Mouse (Mus musculus) urinary bladder, postnatal 25 days (tissue): Measurements from ENCODE around the gene Pcyt1a.

ENCODE experiments used
- DNase-seq: peaks from one replicate; pipeline ENCODE4 v3.0.0; 2022; ENCODE audit warnings: low spot score

Pcyt1a gene

DNA sequence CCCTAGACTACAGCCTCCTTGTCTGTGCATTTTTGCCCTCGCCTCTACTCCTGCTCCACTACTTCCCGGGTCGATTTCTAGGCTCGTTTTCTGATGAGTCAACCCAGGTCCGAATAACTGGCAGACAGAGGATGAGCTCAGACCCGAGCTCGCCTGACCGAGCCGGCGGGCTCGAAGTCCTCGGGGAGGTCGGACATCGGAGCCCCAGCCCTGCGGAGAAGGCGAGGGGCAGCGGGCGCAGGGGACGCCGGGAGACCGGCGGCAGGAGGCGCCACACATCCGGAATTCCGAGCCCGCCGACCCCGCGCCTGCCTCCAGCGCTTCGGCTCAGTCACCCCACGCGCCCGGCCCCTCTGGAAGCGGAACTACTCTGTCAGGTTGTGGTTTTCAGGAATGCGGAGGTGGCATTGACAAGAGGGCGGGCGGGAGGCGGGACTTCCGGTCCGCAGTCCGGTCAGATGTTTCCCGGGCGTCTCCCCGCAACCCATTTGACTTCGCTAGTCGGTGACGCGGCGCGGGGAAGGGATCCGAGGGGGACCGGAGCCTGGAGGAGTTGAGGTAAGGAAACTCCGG is at the start of gene Pcyt1a:
Pcyt1a (plus strand) TSS at position 448 of the 573 bp plus-strand sequence.
- DNase-seq = peak; percentile 78

- DNase-seq = no peak
Observed at GRCm38 (mm10) chr16:32382901-32383300, 47.8 kb upstream of the Pcyt1a start.

DNA sequence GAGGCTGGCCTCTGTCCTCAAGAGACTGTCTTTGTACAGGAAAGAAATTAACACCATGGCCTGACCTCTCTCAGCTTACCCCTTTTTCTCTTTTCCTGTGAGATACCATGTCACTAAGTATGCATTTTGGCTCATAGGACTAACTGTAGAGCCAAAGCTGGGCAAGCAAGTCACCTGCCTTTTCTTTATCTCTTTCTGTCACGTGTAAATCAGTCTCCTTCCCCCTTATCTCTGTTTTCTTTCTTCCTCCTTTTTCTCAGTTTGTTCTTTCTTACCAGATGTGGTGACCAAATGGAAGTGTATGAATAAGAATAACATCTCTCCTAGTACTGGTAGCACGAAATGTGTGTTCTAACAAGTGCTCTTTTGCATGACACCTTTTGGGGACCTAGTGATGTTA is 45.8 kb upstream of the Pcyt1a start:
- no peak for DNase-seq

DNA sequence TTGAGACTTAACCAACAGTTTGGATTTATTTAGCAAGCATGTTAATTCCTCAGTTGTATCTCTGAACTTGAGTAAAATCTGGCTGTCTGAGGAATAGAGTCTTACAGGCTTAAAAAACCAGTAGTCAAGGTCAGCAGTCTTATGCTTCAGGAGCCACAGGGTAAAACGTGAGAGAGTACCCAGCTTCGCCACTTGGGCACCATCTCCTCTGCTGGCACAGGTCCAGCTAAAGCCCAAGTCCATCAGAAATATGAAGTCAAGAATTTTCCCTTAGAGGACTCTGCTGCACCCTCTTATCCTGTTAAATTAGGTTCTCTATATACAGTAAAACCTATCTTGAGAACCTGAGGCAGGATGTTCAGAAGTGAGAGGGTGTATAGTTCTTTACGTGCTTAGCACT is 43.9 kb upstream of the Pcyt1a start:
- DNase-seq = no peak

- no peak for DNase-seq
Observed at GRCm38 (mm10) chr16:32389049-32389448, 41.7 kb upstream of the Pcyt1a start.

GRCm38 (mm10) chr16:32389841-32390240 is 40.9 kb upstream of the Pcyt1a start:
- DNase-seq = no peak

- no peak for DNase-seq
Observed at GRCm38 (mm10) chr16:32390882-32391281, 39.8 kb upstream of the Pcyt1a start.

DNA sequence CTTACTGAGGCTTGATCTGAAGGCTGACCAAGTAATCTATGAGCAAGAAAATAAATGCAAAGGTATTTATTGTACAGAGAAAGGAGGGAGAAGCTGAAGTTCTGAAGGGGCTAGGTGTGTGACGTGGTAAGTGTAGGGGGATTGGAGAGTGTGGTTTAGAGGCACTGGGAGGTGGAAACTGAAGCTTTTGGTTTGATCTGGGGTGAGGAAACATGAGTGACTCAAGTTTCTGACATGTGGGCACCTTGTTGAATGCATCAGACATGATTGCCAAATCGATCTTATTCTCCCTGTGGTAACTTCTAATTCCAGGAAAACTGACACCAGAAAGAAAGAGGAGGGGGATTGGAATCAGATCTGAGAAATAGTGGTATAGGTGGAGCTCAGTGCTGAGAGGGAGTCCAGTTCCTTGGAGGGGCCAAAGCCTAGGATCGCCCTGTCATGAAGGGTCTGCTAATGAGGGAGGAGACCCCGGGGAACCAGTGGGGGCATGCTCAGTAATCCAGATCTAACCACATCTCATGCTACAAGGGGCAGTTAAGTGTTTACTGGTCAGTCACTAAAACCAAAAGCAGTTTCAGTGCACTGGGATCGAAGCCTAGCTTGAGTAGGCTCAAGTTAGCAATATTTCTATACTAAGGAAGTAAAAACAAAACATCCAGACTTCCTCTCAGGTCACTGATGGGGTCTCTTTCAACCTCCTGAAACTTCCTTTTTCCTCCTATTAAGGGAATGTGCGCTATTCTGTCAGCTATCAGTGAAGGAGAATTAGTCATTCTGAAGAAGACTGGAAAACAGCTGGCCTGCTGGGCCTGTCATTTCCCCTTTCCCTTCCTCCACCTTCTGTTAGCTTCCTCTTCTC is 34.8 kb upstream of the Pcyt1a start:
- DNase-seq = no peak

GRCm38 (mm10) chr16:32396541-32396835 is 34.2 kb upstream of the Pcyt1a start:
- no peak for DNase-seq

DNA sequence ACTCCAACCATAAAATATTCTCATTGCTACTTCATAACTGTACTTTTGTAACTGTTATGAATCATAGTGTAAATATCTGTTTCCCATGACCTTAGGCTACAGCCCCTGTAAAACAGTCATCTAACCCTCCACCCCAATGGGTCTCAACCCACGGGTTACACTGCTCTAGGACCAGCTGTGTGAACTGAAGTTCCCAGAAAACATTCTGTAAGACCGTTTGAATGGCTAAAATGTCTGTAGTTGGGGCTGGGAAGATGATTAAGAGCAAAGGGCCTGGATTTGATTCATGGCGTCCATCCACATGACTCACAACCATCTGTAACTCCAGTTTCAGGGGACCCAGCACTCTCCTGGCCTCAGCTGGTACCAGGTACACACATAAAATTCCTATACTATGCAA is 32.5 kb upstream of the Pcyt1a start:
- DNase-seq = no peak

- DNase-seq = no peak
Observed at GRCm38 (mm10) chr16:32400267-32400666, 30.5 kb upstream of the Pcyt1a start, which contains the start of gene Tm4sf19. Tm4sf19 (plus strand) TSS chr16:32400506.

DNA sequence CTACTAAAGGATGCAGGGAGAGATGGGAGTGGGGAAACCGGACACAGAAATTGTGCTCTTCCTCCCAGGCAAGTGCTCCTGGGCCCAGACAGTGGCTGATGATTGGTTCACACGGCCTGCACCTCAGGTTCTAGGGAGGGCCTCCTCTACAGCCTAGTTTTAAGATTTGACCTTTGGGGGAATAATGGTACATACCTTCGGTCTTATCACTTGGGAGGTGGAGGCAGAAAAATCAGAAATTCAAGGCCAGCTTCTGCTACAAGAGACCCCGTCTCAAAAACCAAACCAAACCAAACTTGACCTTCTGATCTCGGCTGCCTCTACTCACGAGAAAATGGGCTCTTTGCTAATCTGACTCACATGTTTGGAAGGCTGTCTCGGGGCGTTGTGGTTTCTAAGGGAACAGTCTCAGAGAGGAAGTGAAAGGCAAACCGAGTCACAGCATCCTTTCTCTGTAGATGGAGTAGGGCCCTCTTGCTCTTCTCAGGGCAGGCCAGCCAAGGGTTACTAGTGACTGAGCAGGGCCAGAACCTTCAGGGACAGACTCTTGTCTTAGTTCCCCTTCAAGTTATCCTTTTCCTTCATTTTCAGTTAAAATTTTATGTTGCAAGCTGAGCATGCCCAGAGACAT is 29.3 kb upstream of the Pcyt1a start:
- no peak for DNase-seq

- DNase-seq = no peak
Observed at GRCm38 (mm10) chr16:32402818-32403217, 27.9 kb upstream of the Pcyt1a start.

- DNase-seq = no peak
Observed at GRCm38 (mm10) chr16:32405716-32406115, 25.0 kb upstream of the Pcyt1a start.

DNA sequence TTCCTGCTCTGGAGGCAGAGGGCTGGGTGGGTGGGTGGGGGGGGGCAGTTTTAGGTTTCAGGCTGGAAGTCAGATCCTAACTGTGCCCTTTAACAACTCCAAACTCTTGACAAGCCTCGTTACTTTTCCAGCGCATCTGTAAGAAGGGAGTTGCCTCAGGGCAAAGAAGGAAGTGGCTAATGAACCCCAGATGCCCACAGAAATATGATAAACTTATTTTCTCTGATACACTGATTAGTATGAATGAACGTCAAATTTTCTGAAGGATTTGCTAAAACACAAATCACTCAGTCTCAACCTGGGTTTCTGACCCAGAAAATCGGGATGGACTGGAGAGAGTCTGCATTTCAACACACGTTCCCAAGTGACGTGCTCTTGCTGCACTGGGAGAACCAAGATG is 24.1 kb upstream of the Pcyt1a start:
- DNase-seq = no peak

DNA sequence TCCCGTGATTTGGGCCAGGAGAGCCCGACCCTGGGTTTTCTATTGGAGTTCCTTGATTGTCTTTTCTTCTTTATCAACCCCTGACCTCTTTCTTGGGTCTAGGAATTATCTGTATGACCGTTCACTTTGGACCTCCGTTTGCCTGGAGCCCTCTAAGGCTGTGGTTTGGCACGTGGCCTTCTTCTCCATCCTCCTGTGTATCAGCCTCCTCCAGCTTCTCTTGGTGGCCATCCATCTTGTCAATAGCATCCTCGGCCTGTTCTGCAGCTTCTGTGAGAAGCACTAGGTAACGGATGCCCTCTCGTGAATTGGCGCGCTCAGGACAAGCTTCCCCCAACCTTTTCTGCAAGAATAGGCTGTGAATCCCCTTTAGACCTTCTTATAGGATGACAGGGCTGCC is 23.0 kb upstream of the Pcyt1a start:
- DNase-seq = no peak

DNA sequence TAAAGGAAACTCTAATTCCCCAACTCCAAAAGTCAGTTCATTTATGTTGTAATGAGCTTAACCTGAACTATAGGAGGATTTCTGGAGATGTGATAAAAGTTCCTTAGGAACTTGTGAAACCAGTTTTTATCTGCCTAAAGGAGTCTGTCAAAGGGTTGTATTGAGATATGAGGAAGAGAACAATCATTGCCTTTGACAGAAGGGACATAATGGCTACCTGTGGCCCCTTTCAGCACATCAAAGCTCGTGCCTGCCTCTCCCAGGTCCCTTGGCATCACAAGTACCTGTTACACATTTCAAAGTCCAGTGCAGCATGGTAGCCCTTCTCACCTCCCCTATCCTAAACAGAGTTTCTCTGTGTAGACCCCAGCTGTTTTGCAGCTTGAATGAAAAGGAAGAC is 13.3 kb upstream of the Pcyt1a start:
- no peak for DNase-seq

DNA sequence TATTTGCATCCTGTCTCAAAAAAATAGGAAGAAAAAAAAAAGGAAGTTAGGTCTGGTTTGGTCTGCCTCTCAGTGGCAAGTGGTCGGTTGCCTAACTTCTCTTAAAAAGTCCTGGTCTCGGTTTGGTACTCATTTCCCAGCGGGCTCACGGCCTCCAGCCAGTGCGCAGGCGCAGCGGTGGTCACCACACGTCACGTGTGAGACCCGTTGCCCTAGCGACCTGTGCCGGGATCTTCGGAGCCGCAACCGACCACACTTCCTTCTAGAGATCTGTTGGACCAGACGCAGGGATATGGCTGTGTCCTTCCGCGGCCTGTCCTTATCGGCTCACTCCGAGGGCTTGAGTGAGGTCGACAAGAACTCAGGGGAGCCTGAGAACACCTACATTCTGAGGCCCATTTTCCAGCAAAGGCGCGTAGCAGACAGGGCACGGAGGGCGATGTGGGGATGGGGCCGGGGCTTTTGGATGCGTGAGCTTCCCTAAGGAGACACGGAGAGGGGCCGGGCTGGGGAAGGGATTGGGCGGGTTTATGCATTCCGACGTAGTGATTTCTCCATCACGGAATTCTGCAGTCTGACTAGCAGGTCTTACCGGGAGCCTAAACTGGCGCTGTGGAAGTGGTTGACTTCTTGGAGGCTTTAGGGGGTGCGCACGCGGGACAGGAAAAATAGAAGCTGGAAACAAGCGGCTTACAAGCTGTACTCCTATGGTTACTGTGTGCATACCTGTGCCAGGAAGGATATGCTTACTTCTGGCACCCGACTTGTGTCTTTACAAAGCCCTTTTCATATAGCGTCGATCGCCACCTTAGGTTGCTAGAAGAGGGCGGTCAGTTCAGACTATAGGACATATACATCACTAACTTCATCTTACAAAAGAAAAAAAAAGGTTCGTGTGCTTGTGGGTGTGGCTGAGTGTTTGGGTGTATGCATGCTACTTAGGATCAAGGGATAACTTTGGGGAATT is 10.9 kb upstream of the Pcyt1a start, which contains the start of gene Tctex1d2:
Tctex1d2 (plus strand) TSS at position 186 of the 967 bp plus-strand sequence.
- DNase-seq = peak; percentile 94

- no peak for DNase-seq
Observed at GRCm38 (mm10) chr16:32427506-32427905, 3.2 kb upstream of the Pcyt1a start.

DNA sequence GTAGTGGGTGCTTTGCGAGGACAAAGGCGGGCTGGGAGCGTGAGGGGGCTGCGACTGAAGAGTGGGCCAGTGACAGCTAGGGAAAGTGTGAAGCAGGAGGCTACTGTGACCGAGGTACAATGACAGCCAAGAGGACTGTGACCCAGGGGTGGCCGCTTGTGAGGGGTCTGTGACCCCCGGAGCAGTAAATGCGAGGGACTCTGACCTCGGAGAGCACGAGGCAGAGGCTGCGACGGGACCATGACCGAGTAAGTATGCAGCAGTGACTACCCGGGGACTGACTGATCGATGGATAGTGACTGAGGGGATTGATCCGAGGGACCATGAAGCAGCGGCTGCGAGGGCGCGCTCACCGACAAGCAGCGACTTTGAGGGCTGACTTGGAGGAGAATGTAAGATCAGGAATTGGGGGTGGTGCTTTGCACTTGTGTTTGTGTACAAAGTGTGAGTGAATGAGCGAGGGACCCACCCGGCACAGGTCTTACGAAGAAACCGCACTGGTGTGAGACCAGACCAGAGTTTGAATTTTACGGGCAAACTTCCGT is 398 bp downstream of the Pcyt1a start:
- DNase-seq = peak; percentile 12

GRCm38 (mm10) chr16:32431926-32432325 is 1.2 kb downstream of the Pcyt1a start:
- no peak for DNase-seq

GRCm38 (mm10) chr16:32433138-32433537 is 2.4 kb downstream of the Pcyt1a start:
- no peak for DNase-seq
